Mouse (Mus musculus): Measurements from ENCODE around the gene Xxylt1.
"Not testable (repeated sequence)": the region's sequence is repeated elsewhere in the genome, so short reads cannot be mapped to it uniquely, and the experiment has no call there.

The Xxylt1 gene

DNA sequence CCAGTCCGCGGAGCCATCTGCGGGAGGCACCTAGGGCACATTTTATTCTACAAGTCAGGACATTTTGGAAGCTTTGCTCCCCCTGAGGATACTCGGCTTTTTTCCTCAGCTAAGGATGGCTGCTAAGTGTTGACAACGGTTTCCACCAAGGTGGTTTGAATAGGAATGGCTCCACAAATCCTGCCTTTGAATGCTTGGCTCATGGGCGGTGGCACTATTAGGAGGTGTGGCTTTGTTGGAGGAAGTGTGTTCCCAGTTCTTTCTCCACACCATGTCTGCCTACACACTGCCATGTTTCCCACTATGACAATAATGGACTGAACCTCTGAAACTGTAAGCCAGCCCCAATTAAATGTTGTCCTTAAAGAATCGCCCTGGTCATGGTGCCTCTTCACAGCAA lies 55.7 kb downstream of the Xxylt1 start:
- in situ Hi-C loops (cut with MboI, MseI), result no loop called here

DNA sequence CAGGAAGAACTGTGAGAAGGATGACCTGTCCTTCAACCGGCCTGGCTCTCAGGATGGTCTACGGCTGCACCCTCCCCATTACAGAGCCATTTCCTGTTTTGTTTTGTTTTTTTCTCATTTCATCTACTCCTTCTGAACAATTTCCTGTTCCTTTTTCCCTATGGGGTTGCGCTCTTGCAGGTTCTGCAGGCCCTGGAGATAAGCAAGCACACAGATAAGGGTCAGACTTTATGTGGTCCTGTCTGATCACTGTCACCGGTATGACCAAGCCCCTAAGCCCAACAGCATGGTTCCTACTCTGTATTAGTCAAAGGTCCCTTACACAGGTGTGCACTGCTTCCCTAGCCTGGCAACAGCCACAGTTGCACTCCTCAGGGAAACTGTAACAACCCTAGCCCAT lies 56.2 kb downstream of the Xxylt1 start:
- in situ Hi-C loops (cut with MboI, MseI), result no loop called here

DNA sequence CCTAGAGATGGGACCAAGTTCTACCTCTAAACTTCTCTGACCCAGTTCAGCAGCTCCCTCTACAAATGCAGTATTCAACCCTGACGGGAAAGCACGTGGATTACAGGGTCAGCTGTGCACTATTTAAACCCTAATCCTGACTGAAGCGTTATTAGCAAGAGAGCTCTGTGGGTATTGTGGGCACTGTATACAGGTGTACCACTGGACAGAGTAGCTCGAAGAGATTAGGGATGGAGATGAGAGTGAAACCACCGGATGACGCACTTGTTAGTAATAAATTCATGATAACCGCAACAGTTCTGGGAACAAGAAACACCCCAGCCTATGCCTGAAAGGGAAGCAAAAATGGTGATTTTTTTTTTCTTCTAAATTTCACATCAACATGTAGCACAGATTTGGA lies 57.0 kb downstream of the Xxylt1 start:
- in situ Hi-C loops (cut with MboI, MseI), result no loop called here

DNA sequence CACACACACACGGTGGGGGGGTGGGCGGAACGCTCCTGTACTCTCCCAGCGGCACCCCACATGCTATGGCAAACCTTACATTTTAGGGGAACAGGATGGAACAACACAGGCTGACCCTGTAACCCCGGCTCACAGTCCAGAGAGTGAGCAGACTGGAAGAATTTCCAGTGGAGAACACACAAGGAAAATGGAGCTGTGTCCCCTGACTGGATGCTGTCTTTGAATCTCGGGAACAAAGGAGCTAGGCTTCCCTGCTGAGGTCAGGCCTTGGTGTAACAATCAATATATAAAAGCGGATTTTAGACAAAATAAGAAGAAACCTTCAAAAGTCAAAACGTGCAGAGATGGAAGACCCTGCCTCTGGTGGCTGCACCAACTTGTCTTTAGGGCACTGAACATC lies 57.4 kb downstream of the Xxylt1 start:
- in situ Hi-C loops (cut with MboI, MseI), result no loop called here

DNA sequence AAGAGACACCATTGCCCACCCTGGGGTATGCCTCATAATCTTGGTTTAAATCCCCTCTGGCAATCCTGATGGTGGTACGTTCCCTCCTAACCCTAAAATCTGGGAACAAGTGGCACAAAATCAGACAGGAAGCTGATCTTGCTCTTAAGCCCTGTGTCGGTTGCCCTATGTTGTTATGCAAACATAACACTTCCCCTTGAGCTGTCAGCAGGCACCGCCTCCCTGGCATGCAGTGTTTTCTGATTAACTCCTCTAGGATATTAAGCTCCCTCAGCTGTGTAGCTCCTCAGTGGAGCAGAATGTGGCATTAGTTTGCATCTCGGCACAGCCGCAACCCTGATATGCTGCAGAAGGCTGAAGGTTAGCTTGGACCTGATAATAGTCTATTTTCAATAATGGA lies 58.9 kb downstream of the Xxylt1 start:
- in situ Hi-C loops (cut with MboI, MseI), result no loop called here

DNA sequence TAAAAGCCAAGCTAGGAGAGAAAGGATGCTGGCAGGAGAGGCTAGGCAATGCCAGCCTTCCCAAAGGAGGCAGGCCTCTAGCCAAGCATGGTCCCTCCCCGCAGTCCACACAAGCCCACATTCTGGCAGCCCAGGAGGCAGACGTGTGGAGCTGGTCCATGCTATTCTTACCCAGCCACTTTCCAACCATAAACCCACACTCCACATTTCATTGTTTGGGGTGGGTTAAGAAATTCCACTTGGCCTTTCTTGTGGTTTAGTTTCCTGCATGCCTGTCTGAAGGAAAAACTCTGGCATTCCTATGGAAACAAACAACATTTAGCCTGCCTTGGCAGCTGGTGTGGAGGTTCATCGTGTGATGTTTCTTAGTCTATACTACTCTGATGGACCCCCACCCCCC lies 61.7 kb downstream of the Xxylt1 start:
- in situ Hi-C loops (cut with MboI, MseI), result no loop called here

DNA sequence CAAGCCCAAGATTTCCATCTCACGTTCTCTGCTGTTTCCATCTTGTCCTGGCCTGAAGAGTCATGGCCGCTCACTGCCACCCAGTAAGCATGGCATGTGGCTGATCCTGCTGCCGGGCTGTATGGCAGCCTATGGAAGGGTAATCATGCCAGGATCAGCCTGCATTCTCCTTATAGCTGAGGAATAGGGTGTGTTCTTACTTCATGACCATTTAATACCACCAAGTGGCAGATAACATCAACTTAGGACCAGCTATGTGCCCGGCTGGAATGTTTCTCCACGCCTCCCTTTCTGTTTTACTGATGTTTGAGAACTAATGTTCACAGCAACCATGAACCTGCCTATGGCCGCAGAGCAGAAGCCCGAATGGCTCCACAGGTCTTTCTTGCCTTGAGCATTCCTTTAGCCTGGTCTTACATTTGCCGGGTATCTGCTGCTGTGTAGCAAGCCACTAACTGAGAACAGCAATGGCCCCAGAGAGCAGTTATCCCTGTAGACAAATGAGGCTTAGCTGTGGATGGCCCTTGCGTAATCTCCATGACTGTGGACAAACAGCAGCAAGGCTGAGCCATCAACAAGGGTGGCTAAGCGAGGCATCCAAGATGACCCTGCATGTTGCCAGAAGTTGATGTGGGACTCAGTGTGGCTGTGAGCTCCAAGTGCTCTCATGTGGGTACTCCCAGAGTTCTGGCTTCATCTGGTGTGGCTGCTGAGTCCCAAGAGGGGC lies 63.4 kb downstream of the Xxylt1 start:
- in situ Hi-C loops (cut with MboI, MseI), result no loop called here

DNA sequence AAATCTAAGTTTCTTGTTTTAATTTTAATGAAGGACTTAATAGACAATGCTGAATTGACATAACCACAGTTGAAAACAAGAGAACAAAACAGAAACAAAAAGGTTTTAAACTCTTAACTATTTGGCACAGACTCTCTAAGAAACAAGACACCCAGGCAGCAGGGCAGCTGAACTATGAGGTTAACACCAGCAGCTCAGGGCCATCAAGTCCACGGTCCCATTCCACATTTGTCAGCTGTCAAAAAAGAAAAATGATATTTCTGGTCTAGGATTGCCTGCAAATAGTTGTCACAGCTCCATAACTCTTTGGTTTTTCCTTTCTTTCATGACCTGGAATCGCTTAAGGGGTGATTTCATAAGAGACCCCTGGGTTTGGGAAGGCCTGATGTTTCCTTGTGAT lies 64.6 kb downstream of the Xxylt1 start:
- in situ Hi-C loops (cut with MboI, MseI), result no loop called here

DNA sequence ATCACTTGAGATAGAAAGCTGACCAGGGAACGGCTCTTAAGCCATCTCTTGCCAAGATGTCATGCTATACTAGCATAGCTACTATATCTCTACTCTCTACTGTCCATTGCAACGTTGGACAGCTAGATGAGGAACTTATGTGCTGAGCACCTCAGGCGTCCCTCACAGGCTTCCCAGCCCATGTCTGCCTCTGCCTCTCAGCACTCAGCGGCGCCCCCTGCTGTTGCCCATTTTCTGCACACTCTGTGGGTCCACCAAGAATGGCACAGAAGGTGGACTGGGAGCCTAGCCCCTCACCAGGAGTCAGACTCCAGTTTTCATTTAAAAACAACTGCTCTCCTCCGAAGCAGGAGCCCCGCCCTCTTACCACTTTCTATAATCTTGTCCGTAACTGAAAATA lies 65.1 kb downstream of the Xxylt1 start:
- in situ Hi-C loops (cut with MboI, MseI), result no loop called here

DNA sequence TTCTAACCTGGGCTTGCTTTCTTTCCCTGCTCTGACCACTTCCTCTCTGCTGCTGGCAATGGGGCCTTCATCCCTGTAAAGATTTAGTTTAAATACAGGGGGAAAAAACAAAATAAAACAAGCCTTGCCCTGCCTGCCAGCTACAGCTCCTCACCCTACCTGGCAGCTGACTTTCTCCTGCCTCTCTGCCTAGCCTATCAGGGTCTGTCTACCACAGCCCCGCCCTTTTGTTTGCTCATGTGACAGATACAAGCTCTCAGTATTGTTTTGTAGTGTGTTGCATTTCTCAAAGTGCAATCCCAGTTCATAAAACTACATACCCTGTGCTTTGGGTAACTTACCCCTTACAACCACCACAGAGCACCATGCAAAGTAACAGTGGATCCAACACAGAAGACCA lies 66.0 kb downstream of the Xxylt1 start:
- in situ Hi-C loops (cut with MboI, MseI), result no loop called here

DNA sequence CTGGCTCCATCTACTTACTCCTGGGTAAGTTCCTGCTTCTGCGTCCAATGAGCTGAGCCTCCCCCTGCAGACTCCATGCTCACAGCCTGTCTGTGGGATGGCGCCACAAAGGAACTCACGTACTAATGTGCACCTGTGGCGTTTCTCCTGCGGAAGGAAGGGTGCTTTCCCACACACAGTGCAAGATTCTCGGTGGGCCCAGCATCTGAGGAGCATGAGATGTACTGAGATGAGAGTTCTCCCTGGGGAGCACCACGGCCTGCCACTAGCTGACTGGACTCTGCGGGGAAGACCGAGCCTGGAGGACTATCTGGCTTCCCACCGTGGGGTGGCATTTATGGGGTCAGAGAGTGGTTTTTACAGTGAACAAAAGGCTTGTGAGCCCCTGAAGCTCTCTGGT lies 69.0 kb downstream of the Xxylt1 start:
- in situ Hi-C loops (cut with MboI, MseI), result no loop called here

DNA sequence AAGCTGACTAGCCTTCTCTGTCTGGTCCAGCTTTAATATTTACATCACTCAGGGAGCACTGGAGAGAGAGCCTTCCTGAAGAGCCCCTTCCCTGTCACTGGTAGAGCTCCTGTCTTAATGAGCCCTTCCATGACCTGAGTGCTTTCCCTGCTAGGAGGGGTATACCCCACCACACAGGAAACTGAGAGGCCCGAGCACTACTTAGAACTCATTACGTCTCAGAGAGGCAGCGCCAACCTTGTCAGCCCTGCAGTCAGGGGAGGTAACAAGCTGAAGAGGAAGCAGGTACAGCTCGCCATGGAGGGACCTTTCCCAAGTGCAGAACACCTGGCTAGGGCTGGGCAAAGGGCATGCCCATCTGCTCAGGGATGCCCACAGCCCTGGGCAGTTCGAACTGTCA lies 70.8 kb downstream of the Xxylt1 start:
- in situ Hi-C loops (cut with MboI, MseI), result no loop called here

DNA sequence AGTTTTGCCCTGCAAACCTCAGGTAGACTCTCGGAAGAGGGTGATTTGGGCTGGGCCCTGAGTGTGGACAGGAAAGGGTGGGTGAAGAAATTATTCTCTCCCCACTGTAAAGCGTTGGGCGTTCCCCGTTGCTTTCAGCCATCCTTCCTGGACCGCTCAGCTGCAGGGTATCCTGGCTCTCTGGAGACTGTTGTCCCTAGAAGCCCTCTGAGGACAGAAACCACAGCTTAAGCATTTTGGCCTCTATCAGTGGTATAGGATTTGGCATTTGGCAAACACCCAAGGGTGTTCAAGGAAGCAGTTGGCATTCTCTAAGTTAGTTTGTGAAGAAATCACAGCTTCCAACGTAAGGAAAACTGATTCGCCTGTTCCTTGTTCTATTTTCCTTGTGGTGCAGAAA lies 72.9 kb downstream of the Xxylt1 start:
- in situ Hi-C loops (cut with MboI, MseI), result no loop called here

DNA sequence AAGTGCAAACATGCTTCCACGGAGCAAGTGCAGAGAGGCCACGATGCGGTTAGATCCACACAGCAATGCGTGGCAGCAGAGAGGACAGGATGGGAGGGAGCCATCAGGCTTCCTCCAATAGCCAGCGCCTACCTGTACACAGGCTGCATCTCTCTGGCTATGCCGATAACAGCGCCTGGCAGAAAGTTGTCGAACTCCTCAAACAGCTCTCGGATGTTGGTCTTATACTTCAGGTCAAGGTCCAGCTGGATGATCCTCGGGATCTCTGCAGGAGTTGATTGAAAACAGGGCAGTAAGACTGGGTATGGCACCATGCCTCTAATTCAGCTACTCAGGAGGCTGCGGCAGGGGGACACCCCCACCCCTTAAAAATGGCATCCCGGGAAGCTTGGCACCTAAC lies 73.7 kb downstream of the Xxylt1 start:
- in situ Hi-C loops (cut with MboI, MseI), result no loop called here

DNA sequence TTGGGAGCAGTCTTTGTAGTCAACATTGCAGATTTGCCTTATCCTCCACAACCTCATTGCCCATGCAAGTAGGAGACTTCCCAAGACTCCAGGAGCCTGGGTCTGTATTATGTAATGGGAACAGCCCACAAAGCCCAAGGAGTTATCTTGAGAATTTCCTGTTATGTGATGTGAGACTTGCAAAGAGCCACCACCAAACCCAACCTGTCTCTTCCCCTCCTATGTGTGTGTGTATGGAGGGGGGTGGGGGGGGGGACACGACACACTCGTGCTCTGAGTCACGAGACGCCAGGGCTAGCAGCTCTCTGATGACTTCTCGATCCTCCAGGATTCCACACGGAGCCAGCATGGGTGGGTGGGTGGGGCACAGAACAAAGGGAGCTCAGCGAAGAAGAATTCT lies 75.5 kb downstream of the Xxylt1 start:
- in situ Hi-C loops (cut with MboI, MseI), result no loop called here

DNA sequence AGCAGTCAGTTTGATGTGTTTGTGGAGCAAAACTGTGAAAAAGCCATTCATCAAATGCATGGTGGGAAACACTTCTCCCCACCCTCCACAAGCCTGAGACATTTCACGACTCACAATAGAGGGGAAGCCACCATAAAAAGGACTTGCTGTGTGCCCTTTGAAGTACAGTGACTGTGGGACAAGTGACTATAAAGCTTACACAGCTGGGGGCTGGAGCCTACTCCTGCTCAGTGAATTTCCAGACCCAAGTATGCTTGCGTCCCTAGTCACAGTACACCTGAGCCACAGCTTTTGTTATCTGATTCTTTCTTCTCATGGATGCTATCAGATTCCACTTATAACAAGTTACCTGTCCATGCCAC lies 76.9 kb downstream of the Xxylt1 start:
- in situ Hi-C loops (cut with MboI, MseI), result no loop called here

DNA sequence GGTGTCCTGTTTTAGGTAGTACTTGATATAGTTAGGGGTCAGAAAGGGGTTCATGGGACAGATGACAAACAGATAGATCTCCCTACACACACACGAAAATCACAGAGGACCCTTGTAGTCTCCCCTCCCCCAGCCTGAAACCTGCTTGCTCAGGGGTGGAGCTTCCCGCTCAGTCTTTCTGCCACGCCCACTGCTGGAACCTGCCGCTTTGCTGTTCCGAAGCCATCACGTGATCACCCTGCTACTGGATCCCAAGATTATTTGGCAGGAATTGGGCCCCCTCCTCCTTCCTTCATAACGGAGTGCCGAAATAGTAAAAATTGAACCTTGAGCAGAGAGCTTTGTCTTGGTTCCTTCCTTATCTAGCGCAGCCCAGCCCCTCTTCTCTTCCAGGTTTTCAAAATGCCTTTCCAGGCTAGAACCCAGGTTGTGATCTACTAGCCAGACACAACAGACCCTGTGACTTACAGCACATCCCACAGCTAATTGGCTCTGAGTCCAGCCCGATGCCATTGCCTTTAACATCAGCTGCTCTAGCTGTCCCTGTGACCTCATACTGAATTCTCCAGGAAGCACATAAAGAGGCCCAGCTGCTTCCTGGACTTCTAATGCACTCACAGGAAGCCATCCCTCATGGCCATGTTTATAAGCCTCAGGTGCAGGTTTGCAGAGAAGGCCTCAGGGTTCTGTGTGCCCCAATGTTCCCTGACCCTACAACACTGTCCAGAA lies 77.5 kb downstream of the Xxylt1 start:
- in situ Hi-C loops (cut with MboI, MseI), result not testable (repeated sequence)

DNA sequence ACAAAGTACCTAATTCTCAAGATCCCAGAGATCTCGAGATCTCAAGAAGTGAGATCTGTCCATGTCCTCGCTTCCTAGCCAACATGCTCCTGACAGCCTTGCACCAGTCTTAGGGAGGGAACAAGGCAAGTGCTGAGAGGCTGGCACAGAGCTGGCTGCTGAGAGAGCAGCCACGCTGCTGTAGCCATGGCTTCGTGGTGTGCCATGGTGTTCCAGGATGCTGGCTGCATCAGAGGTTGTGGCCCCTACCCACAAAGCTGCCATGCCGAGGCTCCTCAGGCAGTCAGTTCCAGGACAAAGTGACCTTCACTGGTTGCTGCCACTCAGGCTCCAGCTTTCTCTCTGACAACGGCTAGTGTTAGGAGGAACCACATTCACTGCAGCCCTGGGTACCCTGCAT lies 78.3 kb downstream of the Xxylt1 start:
- in situ Hi-C loops (cut with MboI, MseI), result no loop called here

DNA sequence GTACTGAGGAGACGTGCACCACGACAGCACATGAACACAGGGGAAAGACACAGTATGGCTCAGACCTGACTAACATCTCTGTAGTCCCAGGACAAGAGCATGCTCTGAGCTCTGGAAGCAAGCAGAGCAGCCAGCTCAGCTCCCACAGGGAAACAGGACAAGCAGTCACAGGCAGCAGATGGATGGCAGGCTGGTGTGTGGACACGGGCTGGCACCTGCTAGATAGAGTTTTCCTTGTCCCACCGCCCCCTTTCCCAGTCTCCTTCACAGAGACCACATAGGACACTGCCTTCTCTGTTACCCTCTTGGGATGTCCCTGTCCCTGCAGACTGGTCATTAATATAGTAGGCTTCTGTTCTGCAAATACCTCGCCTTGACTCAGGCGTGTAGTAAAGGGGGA lies 79.1 kb downstream of the Xxylt1 start:
- in situ Hi-C loops (cut with MboI, MseI), result no loop called here

DNA sequence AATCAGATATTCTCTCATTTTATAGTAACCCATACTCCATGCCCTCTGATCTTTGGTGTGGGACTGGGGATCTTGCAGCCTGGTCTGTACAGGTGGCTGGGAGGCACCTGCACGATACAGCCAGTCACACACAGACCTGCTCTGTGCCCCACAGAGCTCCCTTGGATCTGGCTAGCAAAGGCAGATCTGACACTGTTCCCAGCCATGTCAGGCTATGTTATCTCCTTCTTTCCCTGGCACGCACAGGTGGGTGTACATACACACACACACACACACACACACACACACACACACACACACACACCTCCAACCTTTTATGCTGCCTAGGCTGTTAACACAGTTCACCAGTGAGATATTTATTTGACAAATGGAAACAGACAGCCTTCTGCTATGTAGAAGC lies 82.5 kb downstream of the Xxylt1 start:
- in situ Hi-C loops (cut with MboI, MseI), result no loop called here

DNA sequence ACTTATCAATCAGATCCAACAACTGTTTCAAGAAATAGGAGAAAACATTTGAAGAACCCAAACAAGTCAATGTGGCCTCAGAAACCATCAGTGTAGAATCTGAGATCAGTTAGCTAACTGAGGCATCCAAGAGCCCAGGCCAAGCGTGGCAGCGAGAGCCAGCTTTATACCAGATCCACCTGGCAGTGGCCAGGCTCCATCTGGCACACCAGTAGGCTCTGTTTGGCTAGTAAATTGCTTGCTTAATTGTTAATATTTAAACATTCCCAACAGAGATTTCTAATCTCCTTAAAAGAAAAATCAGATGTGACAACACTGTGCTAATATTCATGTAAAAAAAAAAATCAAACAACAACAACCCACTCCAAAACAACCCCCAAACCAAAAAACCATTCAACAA lies 83.2 kb downstream of the Xxylt1 start:
- in situ Hi-C loops (cut with MboI, MseI), result no loop called here

DNA sequence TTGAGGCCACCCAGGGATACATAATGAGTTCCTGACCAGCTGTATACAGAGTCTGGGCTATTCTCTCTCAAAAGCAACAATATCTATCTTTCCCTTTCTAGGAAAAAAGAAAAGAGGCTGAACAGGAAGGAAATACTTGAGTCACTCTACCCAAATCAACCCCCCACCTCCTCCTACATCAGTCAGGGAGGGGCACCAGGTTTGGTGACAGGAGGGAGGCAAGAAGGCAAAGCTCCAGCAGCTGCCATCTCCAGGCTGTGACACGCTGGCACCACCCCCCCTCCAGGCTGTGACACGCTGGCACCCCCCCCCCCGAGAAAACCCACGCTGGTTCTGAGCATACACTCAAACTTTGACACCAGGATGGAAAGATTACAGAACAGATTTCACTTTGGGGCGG lies 85.8 kb downstream of the Xxylt1 start:
- in situ Hi-C loops (cut with MboI, MseI), result no loop called here

DNA sequence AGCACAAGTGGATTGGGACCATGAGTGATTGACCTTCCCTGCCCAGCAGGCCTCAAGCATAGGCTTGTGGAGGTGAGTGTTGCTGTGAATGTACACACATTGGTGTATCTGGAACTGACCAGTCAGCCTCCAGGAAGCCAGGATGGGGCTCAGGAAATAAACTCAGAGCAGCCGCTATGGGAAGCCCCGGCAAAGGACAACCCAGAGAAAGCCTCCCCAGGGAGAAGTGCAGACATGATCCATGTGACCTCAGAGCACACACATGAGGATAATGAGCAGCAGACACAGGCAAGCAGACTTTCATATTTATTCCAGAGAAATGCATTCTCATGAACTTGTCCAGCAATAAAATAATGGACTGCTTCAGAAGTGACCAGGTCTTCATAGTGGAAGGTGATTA lies 86.4 kb downstream of the Xxylt1 start:
- in situ Hi-C loops (cut with MboI, MseI), result no loop called here

DNA sequence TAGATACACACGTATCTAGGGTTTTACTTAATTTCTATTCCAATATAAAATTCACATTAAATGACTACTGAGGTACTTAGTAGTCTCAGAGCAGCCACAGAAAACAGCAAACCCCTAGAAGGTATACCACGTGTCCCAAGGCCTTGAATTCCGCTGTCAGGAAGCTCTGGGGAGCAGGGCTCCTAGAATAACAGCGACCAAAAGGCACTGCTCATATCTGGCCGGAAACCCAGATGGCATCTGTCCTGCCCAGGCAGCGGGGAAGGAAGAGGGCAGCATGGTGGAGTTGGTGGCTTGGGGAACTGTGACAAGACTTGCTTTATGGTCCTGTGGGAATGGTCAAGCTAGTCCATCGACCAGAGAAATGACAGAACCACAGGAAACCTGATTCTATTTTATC lies 86.9 kb downstream of the Xxylt1 start:
- in situ Hi-C loops (cut with MboI, MseI), result no loop called here
